ENCODE assay signal across 8 mouse cellular contexts in the genomic region with DNA sequence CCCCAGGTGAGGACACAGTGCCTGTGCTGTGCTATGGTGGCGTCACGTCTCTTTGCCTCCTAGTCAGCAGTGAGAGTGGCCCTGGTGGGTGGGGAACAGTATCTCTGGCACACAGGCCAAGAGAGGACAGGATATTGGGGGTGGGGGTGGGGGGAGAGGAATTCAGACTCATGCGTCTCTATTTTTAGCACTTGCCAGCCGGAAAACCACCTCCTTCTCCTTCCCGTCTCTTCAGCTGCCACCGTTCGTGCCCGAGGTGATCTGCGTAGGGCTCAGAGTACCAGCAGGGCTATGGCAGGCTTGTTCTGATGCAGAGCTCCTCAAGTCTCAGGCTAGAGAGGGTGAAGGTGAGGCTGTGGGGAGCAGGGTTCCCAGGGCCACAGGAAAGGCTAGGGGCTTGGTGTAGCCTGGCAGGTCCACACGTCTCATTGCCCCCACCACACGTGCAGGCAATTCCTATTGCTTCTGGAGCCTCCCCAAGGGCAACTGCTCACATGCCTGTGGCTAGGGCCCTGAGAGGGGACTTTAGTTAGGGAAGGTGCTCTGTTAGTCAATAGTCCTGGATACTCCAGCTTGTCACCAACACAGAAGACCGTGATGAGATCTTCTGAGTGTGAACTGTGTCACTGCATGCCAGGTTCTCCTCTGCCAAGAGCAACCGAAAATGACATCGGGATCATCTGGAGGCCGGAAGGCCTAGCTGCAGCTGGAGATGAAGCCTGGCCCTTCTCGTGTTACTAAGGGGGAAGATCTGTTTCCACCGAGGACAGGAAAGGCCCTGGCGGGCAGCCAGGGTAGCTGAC. TPM values are rescaled to one million over a fixed set of nuclear protein-coding genes. Genes with fewer than 3 reads are reported as not detected.
A peak's percentile ranks its signal among the peaks of the same experiment; 100 is the strongest.
DNase-seq lines count a peak whose midpoint lies in the region; ATAC-seq and TF ChIP-seq lines count a peak whose summit lies in the region.

A gene (plus strand): TSS at position 230 of the 803 bp plus-strand sequence.

- DNase-seq in ovary, postnatal 36 days (ENCODE audit: low spot score): peak; percentile 62
- DNase-seq in ovary, postnatal 14 days (ENCODE audit: low spot score): no peak
- peak; percentile 85 for DNase-seq in adrenal gland, postnatal 14 days
- DNase-seq in heart, adult 8-10 months (ENCODE audit: low spot score): peak; percentile 74
- peak; percentile 87 for DNase-seq in kidney, adult 9 months
- DNase-seq in liver, embryonic 13.5 days: no peak
- no peak for DNase-seq in stomach, postnatal 0 days (ENCODE audit: low spot score)

- H3K9me3 ChIP-seq in liver, embryonic 13.5 days (replicated peaks): no peaks in the 10 kb centered on the region
- H3K9me3 ChIP-seq in stomach, postnatal 0 days (ENCODE audit: control insufficient read depth, low read length): no peaks in the 10 kb centered on the region

- H3K27me3 ChIP-seq in liver, embryonic 13.5 days: no peaks in the 10 kb centered on the region
- no peaks in the 10 kb centered on the region for H3K27me3 ChIP-seq in stomach, postnatal 0 days (ENCODE audit: control insufficient read depth, insufficient read depth, low read length)

- ATAC-seq in liver, embryonic 13.5 days (ENCODE audit: low read depth): no peak
- no peak for ATAC-seq in stomach, postnatal 0 days (ENCODE audit: low FRiP score, low TSS enrichment)
- no peak for ATAC-seq in frontal cortex, adult (ENCODE audit: low TSS enrichment)

- TF ChIP-seq EP300 in stomach, postnatal 0 days (optimal IDR thresholded peaks at IDR 0.05): no peak

- H3K4me2 ChIP-seq in liver, embryonic 13.5 days: peak within 1 kb of the TSS; percentile 89
- no peak within 1 kb of the TSS for H3K4me2 ChIP-seq in stomach, postnatal 0 days (replicated peaks; ENCODE audit: low read depth)

- TF ChIP-seq CTCF in stomach, postnatal 0 days (IDR thresholded peaks at IDR 0.05; ENCODE audit: low read depth): no peak

- H3K36me3 ChIP-seq in liver, embryonic 13.5 days: no peaks in the 10 kb centered on the region
- H3K36me3 ChIP-seq in stomach, postnatal 0 days (ENCODE audit: control insufficient read depth, insufficient read depth, low read length): no peaks in the 10 kb centered on the region

- H3K27ac ChIP-seq in liver, embryonic 13.5 days: peak within 1 kb of the TSS; percentile 100
- H3K27ac ChIP-seq in stomach, postnatal 0 days (replicated peaks): peak within 1 kb of the TSS; percentile 85

- peak within 1 kb of the TSS; percentile 98; the same call in 1 of the 2 replicates for H3K4me3 ChIP-seq in liver, embryonic 13.5 days (replicated peaks)
- H3K4me3 ChIP-seq in stomach, postnatal 0 days (ENCODE audit: low read depth, low read length): no peak within 1 kb of the TSS

- peaks cover 93% of the 10 kb centered on the region for H3K4me1 ChIP-seq in liver, embryonic 13.5 days (replicated peaks)
- peaks cover 15% of the 10 kb centered on the region; the same call in 1 of the 2 replicates for H3K4me1 ChIP-seq in stomach, postnatal 0 days (replicated peaks; ENCODE audit: control insufficient read depth, insufficient read depth)

- 22% methylated on average over 18 of the region's 18 CpGs for WGBS in liver, embryonic 13.5 days (ENCODE audit: insufficient replicate concordance)
- 44% methylated on average over 18 of the region's 18 CpGs for WGBS in stomach, postnatal 0 days

- peak within 1 kb of the TSS; percentile 97 for H3K9ac ChIP-seq in liver, embryonic 13.5 days
- peak within 1 kb of the TSS; percentile 18; the same call in 1 of the 2 replicates for H3K9ac ChIP-seq in stomach, postnatal 0 days (ENCODE audit: low read length)

RNA-seq across cellular contexts. Expression of the gene that starts here (rescaled TPM):
- 12.1 and 14.8 TPM in 2 replicates for total RNA-seq in adrenal gland, postnatal 14 days (2021)
- 10 to 100 TPM; 43.1 to 55.6 (median 47.0) TPM for total RNA-seq in heart, adult 8-10 months (2022)
- 18.8 and 20.2 TPM in 2 replicates for polyA plus RNA-seq in liver, embryonic 13.5 days (2015; fragmentation: Nextera tagmentation; extraction: Ambion mirVana)
- polyA plus RNA-seq in stomach, postnatal 0 days (2015; fragmentation: Nextera tagmentation; extraction: Ambion mirVana): 3.5 TPM in 2 replicates

Comparison
In these comparisons a context has a peak if more than half of its experiments do, and no peak if none do; other contexts are left out.
1. DNase-seq: peak in ovary, postnatal 36 days (single experiment), adrenal gland, postnatal 14 days (single experiment), heart, adult 8-10 months (single experiment) and kidney, adult 9 months (single experiment); none in ovary, postnatal 14 days (single experiment), liver, embryonic 13.5 days (single experiment) and stomach, postnatal 0 days (single experiment).